Mouse (Mus musculus) brain, embryonic 14.5 days (tissue): ENCODE data around the gene Pex5.

Experiments used
- CTCF ChIP-seq: fragments of 200-500 bp; IDR thresholded peaks from 2 replicates; pipeline ENCODE4 v1.5.1; 2012; ENCODE audit warnings: inconsistent platforms, mild to moderate bottlenecking, moderate library complexity, borderline replicate concordance; ENCODE audit not compliant: insufficient read depth, insufficient read length; ENCODE audit errors: extremely low read depth
- POLR2A ChIP-seq: fragments of 200-500 bp; IDR thresholded peaks from 2 replicates; pipeline ENCODE4 v1.6.1; 2012; ENCODE audit warnings: mild to moderate bottlenecking, inconsistent platforms, borderline replicate concordance; ENCODE audit not compliant: poor library complexity, insufficient read depth, insufficient read length, severe bottlenecking; ENCODE audit errors: extremely low read depth

GRCm38 (mm10) chr6:124415347-124416088, 651 bp upstream of the Pex5 start:
- TF ChIP-seq POLR2A (no peak), CTCF (peak; percentile 68)
